Mouse (Mus musculus): ENCODE results near the gene Uqcc2.

Gene Uqcc2

GRCm38 (mm10) chr17:27154881-27155280 is 21.2 kb upstream of the Uqcc2 start:
- no peak for DNase-seq (ENCODE audit: extremely low spot score)

GRCm38 (mm10) chr17:27154256-27154655 is 20.5 kb upstream of the Uqcc2 start:
- DNase-seq (ENCODE audit: extremely low spot score), result no peak

DNA sequence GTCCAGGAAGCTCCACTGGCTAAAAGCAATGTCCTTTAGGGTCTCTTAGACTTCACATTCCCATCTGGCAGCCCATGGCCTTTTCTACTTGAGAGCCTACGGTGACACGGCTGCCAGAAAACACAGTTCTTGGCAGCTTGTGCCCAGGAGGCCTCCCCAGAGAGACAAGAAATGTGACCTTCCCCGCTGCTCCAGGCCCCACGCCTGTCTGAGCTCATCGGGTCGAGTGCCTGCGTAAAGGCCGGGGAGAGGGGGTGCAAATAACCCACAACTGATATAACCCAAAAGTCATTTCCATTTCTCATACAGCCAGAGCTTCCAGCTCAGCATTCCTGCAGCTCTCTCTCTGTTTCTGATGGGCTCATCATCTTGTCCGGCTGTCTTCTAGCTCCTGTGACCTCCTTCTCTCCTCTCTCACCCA is 20.1 kb upstream of the Uqcc2 start:
- no peak for DNase-seq (ENCODE audit: extremely low spot score)

- DNase-seq (ENCODE audit: extremely low spot score), result no peak
These were observed 19.4 kb upstream of the Uqcc2 start for GRCm38 (mm10) chr17:27152976-27153723.

- DNase-seq (ENCODE audit: extremely low spot score), result no peak
These were observed 17.7 kb upstream of the Uqcc2 start for GRCm38 (mm10) chr17:27151411-27151810.

GRCm38 (mm10) chr17:27150871-27151270 is 17.2 kb upstream of the Uqcc2 start:
- DNase-seq (ENCODE audit: extremely low spot score), result no peak

DNA sequence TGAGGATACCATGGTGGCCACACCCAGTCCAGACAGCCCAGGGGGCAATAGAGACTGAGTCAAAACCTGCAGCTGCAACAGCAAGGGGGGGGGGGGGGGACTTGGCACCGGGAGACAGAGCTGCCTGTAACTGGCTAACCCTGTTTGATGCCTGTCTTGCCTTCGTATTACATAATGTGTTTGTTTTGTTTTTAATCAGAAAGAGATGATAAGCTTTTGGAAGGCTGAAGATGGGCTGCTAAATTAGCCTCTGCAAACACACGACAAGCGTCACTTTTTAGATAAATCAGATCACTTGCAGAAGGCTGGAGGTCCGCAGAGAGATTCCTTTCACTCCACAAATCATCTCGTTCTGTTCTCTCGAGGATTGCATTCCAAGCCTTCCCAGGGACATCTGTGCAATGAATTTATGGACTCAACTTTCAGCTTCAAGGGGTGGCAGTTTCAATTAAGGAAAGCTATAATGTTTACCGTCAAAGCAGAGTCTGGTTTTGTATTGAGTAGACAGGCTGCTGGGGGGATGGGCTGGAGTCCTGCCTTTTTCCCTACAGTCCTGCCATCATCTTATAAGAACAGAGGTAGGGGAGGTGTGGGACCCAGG is 12.7 kb upstream of the Uqcc2 start:
- no peak for DNase-seq (ENCODE audit: extremely low spot score)

DNA sequence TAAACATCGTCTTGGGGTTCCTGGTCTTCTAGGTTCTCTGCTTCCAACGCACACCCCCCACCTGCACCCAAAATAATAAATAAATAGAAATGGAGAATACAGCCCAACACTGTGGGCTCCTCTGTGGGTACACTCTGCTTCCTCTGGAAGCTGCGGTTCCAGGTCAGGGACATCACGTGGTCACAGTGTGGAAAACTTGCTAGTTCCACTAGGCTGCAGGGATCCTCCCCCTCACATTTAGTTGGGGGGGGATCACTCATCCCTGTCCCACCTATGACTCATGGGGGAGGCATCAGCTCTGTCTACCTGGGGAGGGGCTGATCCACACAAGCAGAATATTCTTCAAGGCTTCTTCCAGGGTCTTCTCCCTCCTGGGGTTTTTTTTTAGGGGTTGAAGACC is 10.4 kb upstream of the Uqcc2 start:
- DNase-seq (ENCODE audit: extremely low spot score), result no peak

DNA sequence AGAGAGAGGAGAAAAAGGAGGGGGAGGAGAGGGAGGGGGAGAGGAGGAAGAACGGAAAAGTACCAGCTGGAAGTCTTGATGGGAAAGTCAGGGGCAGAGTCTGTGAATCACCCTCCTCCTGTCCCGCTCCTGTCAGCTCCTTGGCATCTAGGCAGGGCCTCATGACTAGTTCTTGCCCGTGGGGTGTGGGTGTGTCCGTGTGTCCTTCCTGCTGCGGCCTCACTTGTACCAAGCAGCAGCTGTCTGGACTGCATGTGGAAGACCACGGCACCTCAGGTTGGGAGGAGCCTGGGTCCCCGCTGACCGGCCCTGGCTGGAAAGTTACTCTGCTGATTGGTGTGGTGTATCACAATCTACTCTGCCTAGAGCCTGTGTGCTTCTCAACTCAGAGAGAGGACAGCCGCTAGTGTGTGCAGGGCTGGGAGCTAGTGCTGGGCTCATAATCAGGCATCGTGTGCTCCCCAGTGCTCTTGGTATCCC is 8.3 kb upstream of the Uqcc2 start:
- DNase-seq (ENCODE audit: extremely low spot score), result no peak

GRCm38 (mm10) chr17:27140262-27140661 is 6.5 kb upstream of the Uqcc2 start:
- no peak for DNase-seq (ENCODE audit: extremely low spot score)

DNA sequence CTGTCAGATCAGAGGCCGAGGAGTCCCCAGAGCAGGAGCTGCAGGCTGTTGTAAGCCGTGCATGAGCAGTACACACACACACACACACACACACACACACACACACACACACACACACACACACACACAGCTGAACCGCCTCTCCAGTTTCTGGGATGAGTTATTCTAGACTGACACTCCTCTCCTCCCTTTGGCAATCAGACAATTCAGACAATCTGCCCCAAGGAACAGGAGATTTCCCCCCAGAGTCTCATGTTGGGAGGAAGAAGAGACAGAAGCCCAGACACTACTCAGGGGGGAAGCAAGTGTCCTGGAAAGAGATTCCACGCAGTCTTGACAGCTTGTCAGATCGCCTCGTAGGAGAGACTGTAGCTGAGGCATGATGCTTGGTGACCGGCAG is 5.6 kb upstream of the Uqcc2 start:
- no peak for DNase-seq (ENCODE audit: extremely low spot score)

GRCm38 (mm10) chr17:27138396-27138795 is 4.7 kb upstream of the Uqcc2 start:
- DNase-seq (ENCODE audit: extremely low spot score), result no peak

- no peak for DNase-seq (ENCODE audit: extremely low spot score)
These were observed 999 bp upstream of the Uqcc2 start for GRCm38 (mm10) chr17:27134715-27135114.

DNA sequence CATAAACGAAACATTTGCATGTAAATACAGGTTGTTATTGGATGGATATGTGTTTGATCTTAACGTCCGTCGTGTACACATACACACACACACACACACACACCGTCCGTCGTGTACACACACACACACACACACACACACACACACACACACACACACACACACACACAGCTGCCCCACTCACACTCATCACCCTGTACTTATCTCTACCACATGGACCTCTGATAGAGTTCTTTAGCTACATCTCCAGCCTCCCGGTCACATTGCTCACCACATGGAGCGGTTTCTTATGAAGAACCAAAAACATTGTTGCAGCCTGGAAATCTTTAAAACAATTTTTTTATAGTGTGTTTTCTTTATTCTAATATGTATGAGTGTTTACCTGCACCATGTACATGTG is 471 bp upstream of the Uqcc2 start:
- DNase-seq (ENCODE audit: extremely low spot score), result no peak

- no peak for DNase-seq (ENCODE audit: extremely low spot score)
These were observed 1.5 kb downstream of the Uqcc2 start for GRCm38 (mm10) chr17:27132238-27132637.

DNA sequence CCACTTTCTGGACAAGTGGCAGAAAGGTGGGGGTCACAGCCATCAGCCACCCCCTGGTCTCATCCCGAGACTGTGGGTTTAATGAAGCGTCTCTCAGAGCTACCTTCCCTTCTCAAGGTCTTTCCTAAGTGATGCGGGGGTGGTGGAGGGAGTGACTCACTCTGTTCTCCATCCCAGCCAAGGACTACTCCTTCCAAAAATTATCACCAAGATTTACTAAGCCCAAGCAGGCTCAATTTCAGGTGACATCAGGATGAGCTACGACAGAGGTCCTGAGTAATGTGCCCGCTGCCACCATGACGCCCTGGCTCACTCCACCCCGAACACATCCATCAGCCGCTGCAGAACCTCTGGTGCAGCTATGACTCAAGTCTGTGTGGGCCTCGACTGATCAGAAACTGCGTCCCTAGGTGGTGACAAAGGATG is 2.5 kb downstream of the Uqcc2 start:
- no peak for DNase-seq (ENCODE audit: extremely low spot score)

GRCm38 (mm10) chr17:27130246-27130645 is 3.5 kb downstream of the Uqcc2 start:
- DNase-seq (ENCODE audit: extremely low spot score), result no peak

GRCm38 (mm10) chr17:27129819-27130218 is 3.9 kb downstream of the Uqcc2 start:
- DNase-seq (ENCODE audit: extremely low spot score), result no peak

GRCm38 (mm10) chr17:27129291-27129690 is 4.4 kb downstream of the Uqcc2 start:
- DNase-seq (ENCODE audit: extremely low spot score), result no peak

DNA sequence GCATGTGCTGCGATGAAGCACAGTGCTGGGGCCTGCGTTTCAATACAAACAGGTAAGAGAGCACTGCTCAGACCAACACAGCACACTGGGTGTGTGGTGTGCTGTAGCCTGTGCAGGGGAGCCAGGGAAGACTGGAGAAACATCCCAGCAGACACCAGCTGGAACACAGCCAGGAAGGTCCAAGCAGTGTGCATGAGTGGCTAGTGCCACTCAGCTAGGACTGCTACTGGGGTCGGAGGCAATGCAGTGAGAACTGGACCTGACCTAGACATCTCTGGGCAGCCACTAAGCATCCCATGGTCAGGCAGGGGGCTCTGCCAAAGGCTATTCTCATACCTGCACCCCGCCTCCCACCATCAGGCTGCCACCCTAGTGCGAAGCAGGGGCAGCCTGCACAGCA is 5.5 kb downstream of the Uqcc2 start:
- no peak for DNase-seq (ENCODE audit: extremely low spot score)

- DNase-seq (ENCODE audit: extremely low spot score), result no peak
These were observed 6.7 kb downstream of the Uqcc2 start for GRCm38 (mm10) chr17:27126974-27127373.

DNA sequence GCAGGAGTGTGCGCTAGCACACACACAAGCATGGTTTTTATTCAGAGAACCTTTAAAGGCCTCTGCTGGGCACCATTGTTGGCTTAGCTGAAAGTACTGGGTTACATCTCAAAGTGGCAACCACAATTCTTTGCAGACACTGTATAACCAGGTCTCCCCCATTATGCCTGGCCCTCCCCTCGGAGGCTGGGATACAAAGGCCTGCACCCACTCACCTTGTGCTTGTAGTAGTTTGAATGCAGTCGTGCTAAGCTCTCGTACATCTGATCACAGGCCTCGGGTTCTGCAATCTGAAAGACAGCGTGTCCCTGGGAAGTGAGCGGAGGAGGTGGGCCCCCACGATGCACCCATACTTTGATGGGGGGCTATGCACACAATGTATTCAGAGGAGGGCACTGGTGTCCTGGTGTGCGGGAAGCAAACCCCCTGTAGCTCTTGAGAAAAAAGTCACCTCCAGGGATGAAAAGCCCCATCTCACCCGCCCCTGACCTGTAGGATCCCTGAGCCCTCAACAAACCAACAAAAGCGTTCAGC is 8.0 kb downstream of the Uqcc2 start:
- DNase-seq (ENCODE audit: extremely low spot score), result no peak

DNA sequence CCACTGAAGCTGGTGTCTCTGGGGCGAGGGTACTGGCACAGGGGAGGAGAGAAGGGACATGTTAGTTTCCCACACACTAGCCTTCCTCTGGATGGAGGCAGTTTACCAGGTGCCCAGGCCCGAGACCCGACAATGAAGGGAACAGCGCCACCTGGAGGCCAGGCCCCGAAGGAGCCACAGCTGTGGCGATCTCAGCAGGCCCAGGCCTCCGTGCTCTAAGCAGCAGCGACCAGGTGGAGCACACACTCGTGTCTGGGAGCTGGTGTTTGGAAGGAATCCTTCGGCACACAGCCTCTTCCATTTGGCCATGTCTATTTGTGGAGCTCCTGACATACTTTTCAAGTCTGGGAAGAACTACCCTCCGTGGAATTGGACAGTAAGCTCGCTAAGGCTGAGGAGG is 8.5 kb downstream of the Uqcc2 start:
- peak; percentile 76 for DNase-seq (ENCODE audit: extremely low spot score)
